Mouse (Mus musculus) megakaryocyte, adult 5-6 weeks (primary cell): ENCODE measurements around the gene Lasp1. TPM values are rescaled to one million over a fixed set of nuclear protein-coding genes. Genes with fewer than 3 reads are reported as not detected.
"Not testable (repeated sequence)": the region's sequence is repeated elsewhere in the genome, so short reads cannot be mapped to it uniquely, and the experiment has no call there.

Experiments
- ATAC-seq: 2 replicates; pipeline ENCODE4 v1.8.0; 2016; ENCODE audit warnings: mild to moderate bottlenecking, inconsistent platforms; ENCODE audit not compliant: poor library complexity, severe bottlenecking
- total RNA-seq, 2 experiments: library from RNA; stranded (forward) in 1 of 2; stranded (reverse) in 1 of 2; fragments of 153-499, 151-499 nt in 1 of 2; fragments of 221-1000, 200-1000 nt in 1 of 2; gene quantifications; 2 replicates each; pipeline versions ENCODE4 v1.2.3 to v1.2.4; 2015 to 2017

Gene Lasp1
- total RNA-seq, 2 experiments from 2014 or later, result 121 to 351 TPM

GRCm38 (mm10) chr11:97862148-97862547, 63.3 kb downstream of the Lasp1 start:
- no peak for ATAC-seq

DNA sequence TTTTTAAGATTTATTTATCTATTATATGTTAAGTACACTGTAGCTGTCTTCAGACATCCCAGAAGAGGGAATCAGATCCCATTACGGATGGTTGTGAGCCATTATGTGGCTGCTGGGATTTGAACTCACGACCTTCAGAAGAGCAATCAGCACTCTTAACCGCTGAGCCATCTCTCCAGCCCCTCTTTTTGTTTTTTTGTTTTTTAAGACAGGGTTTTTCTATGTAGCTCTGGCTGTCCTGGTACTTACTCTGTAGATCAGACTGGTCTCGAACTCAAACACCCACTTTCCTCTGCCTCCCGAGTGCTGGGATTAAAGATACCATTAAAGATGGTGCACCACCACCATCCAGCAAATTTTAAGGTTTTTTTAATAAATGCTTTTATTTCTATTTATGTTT, 66.6 kb downstream of the Lasp1 start:
- ATAC-seq, result no peak

- no peak for ATAC-seq
These were observed 67.5 kb downstream of the Lasp1 start for GRCm38 (mm10) chr11:97866091-97866888.

GRCm38 (mm10) chr11:97867591-97867990, 68.8 kb downstream of the Lasp1 start:
- ATAC-seq, result no peak

DNA sequence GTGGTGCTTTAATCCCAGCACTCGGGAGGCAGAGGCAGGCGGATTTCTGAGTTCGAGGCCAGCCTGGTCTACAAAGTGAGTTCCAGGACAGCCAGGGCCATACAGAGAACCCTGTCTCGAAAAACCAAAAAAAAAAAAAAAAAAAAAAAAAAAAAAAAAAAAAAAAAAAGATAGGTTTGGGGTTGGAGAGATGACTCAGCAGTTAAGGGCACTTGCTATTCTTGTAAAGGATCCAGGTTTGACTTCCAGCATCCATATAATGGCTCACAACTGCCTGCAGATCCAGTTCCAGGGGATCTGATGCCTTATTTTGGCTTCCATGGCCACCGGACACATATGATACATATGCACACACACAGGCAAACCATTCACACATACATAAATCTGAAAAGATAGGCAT, 73.6 kb downstream of the Lasp1 start:
- ATAC-seq, result not testable (repeated sequence)

DNA sequence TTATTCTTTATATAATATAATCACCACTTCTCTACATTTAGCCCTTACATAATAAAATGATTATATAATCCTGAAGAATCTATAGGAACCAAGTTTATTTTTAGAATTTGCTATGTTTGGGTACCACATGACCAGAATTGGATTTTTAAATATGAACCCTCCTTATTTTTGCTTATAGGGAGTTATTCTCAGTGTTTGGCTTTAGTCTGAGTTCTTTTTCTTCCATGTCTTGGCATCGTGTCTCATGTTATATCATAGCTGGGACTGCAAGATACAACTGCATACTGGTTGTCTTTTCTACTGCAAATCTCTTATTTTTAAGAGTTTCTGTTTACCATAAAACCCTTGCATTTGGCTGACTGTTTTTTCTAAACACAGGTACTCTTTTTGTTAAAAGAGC, 75.6 kb downstream of the Lasp1 start:
- ATAC-seq, result no peak

DNA sequence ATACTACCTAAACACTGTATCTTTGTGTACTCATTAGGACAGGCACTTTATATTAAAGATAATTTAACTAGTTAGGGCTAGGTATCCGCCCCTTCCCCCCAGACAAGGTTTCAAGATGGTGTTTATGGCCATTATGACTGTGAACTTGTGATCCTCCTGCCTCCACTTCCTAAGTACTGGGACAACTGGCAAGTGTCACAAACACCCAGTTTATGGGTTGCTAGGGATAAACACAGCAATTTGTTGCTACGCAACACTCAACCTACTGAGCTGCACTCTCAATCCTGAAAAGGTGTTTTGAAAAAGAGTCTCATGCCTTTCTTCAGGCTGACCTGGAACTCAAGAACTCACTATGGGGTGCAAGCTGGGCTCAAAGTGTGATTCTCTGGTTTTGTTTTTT, 78.5 kb downstream of the Lasp1 start:
- ATAC-seq, result no peak

DNA sequence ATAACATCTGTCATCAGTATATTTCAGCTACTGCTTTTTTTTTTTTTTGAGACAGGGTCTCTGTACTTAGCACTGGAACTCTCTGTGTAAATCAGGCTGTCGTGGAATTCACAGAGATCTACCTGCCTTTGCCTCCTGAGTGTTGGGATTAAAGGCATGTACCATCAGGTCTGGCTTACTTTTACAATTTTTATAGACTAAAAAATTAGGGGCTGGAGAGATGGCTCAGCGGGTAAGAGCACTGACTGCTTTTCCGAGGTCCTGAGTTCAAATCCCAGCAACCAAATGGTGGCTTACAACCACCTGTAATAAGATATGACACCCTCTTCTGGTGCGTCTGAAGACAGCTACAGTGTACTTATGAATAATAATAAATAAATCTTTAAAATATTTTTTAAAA, 81.6 kb downstream of the Lasp1 start:
- no peak for ATAC-seq

- ATAC-seq, result peak; percentile 83
These were observed 84.7 kb downstream of the Lasp1 start for GRCm38 (mm10) chr11:97883542-97883917.

DNA sequence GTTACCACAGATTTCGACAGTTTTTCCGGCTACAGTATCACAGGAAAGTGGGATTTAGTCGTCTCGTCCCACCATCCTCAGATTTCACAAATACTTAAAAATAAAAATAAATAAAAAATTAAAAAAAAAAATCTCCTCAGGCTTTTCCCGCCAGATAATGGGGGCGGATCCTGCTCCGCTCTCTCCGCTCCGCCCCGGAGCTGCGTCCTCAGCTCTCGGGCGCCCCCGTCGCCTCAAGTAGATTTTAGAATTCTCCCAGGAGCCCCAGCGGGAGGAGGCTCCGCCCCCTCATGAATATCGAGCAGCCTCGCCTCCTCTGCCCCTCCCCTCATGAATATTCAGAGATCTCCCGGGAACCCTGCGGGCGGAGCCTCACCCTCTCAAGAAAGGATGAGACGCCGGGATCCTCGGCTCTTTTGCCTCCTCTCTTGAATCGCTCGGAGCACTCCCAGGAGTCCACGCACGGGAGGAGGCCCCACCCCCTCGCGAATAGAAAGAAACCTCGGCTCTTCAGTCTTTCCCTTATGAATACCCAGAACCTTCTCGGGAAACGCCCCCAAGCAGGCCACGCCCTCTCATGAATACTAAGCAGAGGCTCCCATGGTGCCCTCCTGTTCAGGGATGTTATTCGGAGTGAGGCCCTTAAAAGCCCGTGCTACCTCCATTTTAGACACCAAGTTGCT, 85.3 kb downstream of the Lasp1 start, which contains the start of gene Fbxo47:
Fbxo47 (minus strand) TSS at position 237 of the 683 bp plus-strand sequence.
- ATAC-seq, result peak; percentile 97

DNA sequence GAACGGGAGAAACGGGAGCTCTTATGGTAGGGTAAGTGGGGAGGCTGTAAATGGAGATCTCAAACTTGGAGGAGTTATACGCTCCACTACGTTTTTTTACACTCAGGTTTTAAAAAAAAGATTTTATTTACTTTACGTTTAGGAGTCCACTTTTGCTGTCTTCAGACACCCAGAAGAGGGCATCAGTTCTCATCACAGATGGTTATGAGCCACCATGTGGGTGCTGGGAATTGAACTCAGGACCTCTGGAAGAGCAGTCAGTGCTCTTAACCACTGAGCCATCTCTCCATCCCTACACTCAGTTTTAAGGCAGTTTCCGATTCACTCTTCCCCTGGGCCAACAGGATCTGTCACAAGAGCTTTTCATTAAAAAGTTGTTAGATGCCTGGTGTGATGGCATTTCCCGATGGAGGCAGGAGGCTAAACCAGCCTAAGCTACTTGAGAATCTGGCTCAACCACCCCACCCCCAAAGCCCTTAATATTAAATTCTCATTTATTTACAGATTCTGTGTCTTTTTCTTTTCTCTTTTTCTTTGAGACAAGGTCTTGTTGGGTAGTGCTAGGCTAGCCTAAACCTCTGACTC, 85.9 kb downstream of the Lasp1 start:
- no peak for ATAC-seq

- ATAC-seq, result no peak
These were observed 86.6 kb downstream of the Lasp1 start for GRCm38 (mm10) chr11:97885296-97885915.

Other genes starting within 250 kb of the Lasp1 start
- not detected in 2 replicates for gene Srcin1, start 222.8 kb upstream of the Lasp1 start, total RNA-seq (2015)
- gene Srcin1, start 222.8 kb upstream of the Lasp1 start, total RNA-seq (2017), result not detected in 2 replicates
- 0.18 and 1.2 TPM in 2 replicates for gene Epop, start 169.3 kb upstream of the Lasp1 start, total RNA-seq (2015)
- gene Epop, start 169.3 kb upstream of the Lasp1 start, total RNA-seq (2017), result 0.40 TPM in 1 of 2 replicates, not detected in the other
- gene Mllt6, start 135.6 kb upstream of the Lasp1 start, total RNA-seq (2015), result 4.3 and 6.3 TPM in 2 replicates
- 6.9 and 7.1 TPM in 2 replicates for gene Mllt6, start 135.6 kb upstream of the Lasp1 start, total RNA-seq (2017)
- gene Cisd3, start 113.2 kb upstream of the Lasp1 start, total RNA-seq (2015), result 18.7 and 19.8 TPM in 2 replicates
- gene Cisd3, start 113.2 kb upstream of the Lasp1 start, total RNA-seq (2017), result 2.3 and 12.8 TPM in 2 replicates
- gene Pcgf2, start 98.5 kb upstream of the Lasp1 start, total RNA-seq (2015), result 2.8 and 3.1 TPM in 2 replicates
- 1.0 and 2.4 TPM in 2 replicates for gene Pcgf2, start 98.5 kb upstream of the Lasp1 start, total RNA-seq (2017)
- gene Psmb3, start 95.6 kb upstream of the Lasp1 start, total RNA-seq (2015), result 81.0 and 111 TPM in 2 replicates
- gene Psmb3, start 95.6 kb upstream of the Lasp1 start, total RNA-seq (2017), result 137 and 179 TPM in 2 replicates
- 14.9 and 17.3 TPM in 2 replicates for gene Pip4k2b, start 54.3 kb upstream of the Lasp1 start, total RNA-seq (2015)
- gene Pip4k2b, start 54.3 kb upstream of the Lasp1 start, total RNA-seq (2017), result 19.6 and 25.7 TPM in 2 replicates
- 11.1 and 11.8 TPM in 2 replicates for gene Cwc25, start 32.4 kb upstream of the Lasp1 start, total RNA-seq (2015)
- gene Cwc25, start 32.4 kb upstream of the Lasp1 start, total RNA-seq (2017), result 21.0 and 22.4 TPM in 2 replicates
- gene 1700001P01Rik, start 23.1 kb upstream of the Lasp1 start, total RNA-seq (2015), result not detected in 2 replicates
- not detected in 2 replicates for gene 1700001P01Rik, start 23.1 kb upstream of the Lasp1 start, total RNA-seq (2017)
- 1,123 and 1,179 TPM in 2 replicates for gene Rpl23, start 16.6 kb upstream of the Lasp1 start, total RNA-seq (2015)
- gene Rpl23, start 16.6 kb upstream of the Lasp1 start, total RNA-seq (2017), result 895 and 904 TPM in 2 replicates
- gene B230217C12Rik, start 41.8 kb downstream of the Lasp1 start, total RNA-seq (2015), result 2.3 and 2.5 TPM in 2 replicates
- gene B230217C12Rik, start 41.8 kb downstream of the Lasp1 start, total RNA-seq (2017), result 0.33 and 0.45 TPM in 2 replicates
- gene Fbxo47, start 85.2 kb downstream of the Lasp1 start, total RNA-seq (2015), result 0.30 and 2.1 TPM in 2 replicates
- 0.73 and 1.5 TPM in 2 replicates for gene Fbxo47, start 85.2 kb downstream of the Lasp1 start, total RNA-seq (2017)
- gene Plxdc1, start 187.4 kb downstream of the Lasp1 start, total RNA-seq (2015), result 13.7 and 15.9 TPM in 2 replicates
- gene Plxdc1, start 187.4 kb downstream of the Lasp1 start, total RNA-seq (2017), result 6.3 and 6.7 TPM in 2 replicates
- gene Arl5c, start 197.2 kb downstream of the Lasp1 start, total RNA-seq (2015), result 42.9 and 56.3 TPM in 2 replicates
- 51.2 TPM in 2 replicates for gene Arl5c, start 197.2 kb downstream of the Lasp1 start, total RNA-seq (2017)
- 1.2 and 1.4 TPM in 2 replicates for gene Cacnb1, start 224.0 kb downstream of the Lasp1 start, total RNA-seq (2015)
- 0.62 and 0.65 TPM in 2 replicates for gene Cacnb1, start 224.0 kb downstream of the Lasp1 start, total RNA-seq (2017)
- gene Rpl19, start 227.7 kb downstream of the Lasp1 start, total RNA-seq (2015), result 2,687 and 2,729 TPM in 2 replicates
- 1,233 and 1,246 TPM in 2 replicates for gene Rpl19, start 227.7 kb downstream of the Lasp1 start, total RNA-seq (2017)